Mouse (Mus musculus): Measurements from ENCODE around the gene Setd2.

DNA sequence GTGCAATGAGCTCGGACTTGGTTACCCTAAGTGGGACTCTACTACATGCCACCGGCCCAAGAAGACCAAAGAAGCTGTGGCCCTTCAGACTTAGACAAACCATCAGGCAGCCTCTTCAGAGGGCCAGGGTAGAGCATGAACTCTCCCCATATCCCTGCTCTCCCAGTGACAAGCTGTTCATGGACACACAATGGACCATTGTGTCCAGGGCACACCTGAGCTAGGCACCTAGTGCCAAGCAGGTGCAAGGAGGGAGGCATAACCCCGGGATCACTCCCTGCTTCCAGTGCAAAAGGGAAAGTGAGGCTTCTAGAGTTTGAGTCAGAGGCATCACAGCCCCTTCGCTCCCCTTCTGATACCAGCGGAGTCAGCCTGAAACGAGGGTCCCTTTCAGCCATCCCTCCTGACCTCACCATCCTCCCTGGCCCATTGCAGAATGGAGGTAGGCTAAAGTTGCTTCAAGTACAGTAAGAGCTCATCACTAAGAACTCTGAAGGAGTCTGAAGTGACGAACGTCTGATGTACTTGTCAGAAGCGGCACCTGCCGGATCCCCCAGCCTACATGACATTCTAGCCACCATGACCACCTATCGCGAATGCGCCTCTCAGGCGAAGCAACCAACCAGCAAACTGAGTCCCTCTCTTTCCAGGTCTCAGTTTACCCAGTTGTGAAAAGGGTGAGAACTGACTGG, 120.7 kb downstream of the Setd2 start:
- no peak for TF ChIP-seq USF1 (IDR thresholded peaks at IDR 0.05; ENCODE audit: low read depth)
- no peak for TF ChIP-seq POLR2A (IDR thresholded peaks at IDR 0.05; ENCODE audit: insufficient read length, low read depth)
- TF ChIP-seq TCF3 (IDR thresholded peaks at IDR 0.05; ENCODE audit: insufficient read length, low read depth) = no peak
- no peak for TF ChIP-seq MAX (IDR thresholded peaks at IDR 0.05; ENCODE audit: low read depth)
- no peak for TF ChIP-seq CEBPB (IDR thresholded peaks at IDR 0.05; ENCODE audit: insufficient read depth, poor library complexity, severe bottlenecking)
- no peak for TF ChIP-seq POLR2AphosphoS2 (IDR thresholded peaks at IDR 0.05; ENCODE audit: insufficient read length, low read depth)
- no peak for TF ChIP-seq TCF12 (IDR thresholded peaks at IDR 0.05; ENCODE audit: insufficient read depth, poor library complexity, severe bottlenecking)
- no peak for TF ChIP-seq E2F4 (IDR thresholded peaks at IDR 0.05; ENCODE audit: insufficient read depth)
- no peak for TF ChIP-seq MYOD1 (IDR thresholded peaks at IDR 0.05; ENCODE audit: control insufficient read depth in 1 of 3, insufficient read length in 2 of 3, low read depth in 2 of 3)
